Mouse (Mus musculus) urinary bladder, postnatal 10 days (tissue): Measurements from ENCODE around the gene Gpr6.

ENCODE experiments used
- DNase-seq: peaks from one replicate; pipeline ENCODE4 v3.0.0; 2022; ENCODE audit warnings: low spot score

Gene Gpr6

GRCm38 (mm10) chr10:41072116-41072515 lies at the start of gene Gpr6:
TSS of gene Gpr6 (minus strand) at chr10:41072285.
- DNase-seq, result no peak

- DNase-seq, result no peak
Measured at GRCm38 (mm10) chr10:41100060-41100459, 28.0 kb upstream of the Gpr6 start.

GRCm38 (mm10) chr10:41098137-41098536 lies 26.1 kb upstream of the Gpr6 start:
- DNase-seq, result no peak

- DNase-seq, result no peak
Measured at GRCm38 (mm10) chr10:41088852-41089251, 16.8 kb upstream of the Gpr6 start.

DNA sequence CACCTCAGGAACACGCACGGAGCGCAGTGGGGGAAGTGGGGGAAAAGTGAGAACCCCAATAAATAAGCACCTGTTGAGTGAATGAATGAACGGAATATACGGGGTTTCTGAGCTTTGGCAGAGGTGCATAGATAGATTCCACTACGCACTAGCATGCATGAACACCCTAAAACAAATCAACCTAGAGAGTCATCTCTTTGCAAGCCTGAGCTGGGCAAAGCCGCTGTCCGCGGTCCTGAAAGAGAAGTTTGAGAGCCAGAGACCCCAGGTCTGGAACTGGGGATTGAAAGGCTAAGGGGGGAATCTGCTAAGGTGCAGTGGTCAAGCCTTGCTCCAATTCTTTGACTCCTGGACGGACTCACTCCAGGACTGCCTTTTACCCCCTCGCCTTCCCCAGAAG lies 389 bp downstream of the Gpr6 start:
- DNase-seq, result no peak

- DNase-seq, result no peak
Measured at GRCm38 (mm10) chr10:41070693-41071651, 1.1 kb downstream of the Gpr6 start.

DNA sequence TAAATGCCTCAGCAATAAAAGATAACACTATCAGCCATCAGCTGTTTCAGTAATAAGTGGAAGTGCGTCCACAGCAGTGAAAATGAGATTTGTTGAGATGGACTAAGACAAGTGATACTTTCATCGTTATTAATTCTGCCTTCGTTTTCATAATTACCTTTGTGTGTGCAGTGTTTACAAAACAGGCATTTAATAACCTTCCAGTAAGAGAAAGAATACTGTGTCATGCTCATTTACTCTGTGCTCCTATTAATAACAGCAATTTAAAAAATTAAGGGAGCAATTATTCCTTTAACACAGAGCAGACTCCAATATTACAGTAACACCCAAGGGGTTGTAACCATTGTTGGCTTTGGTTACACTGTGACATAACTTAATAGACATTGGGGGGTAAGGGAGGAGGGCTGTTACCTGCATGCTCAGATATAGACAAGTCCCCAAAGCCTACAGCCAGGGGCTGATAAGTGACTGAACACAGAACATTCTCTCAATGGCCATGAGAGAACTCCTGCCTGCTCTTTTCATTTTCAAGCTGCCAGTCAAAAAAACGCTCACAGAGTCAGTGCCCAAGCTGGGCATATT lies 11.7 kb downstream of the Gpr6 start:
- no peak for DNase-seq

- no peak for DNase-seq
Measured at GRCm38 (mm10) chr10:41055581-41055980, 16.5 kb downstream of the Gpr6 start.

GRCm38 (mm10) chr10:41054005-41054404 lies 18.1 kb downstream of the Gpr6 start:
- no peak for DNase-seq

GRCm38 (mm10) chr10:41042272-41042671 lies 29.8 kb downstream of the Gpr6 start:
- no peak for DNase-seq

GRCm38 (mm10) chr10:41041478-41041877 lies 30.6 kb downstream of the Gpr6 start:
- no peak for DNase-seq

DNA sequence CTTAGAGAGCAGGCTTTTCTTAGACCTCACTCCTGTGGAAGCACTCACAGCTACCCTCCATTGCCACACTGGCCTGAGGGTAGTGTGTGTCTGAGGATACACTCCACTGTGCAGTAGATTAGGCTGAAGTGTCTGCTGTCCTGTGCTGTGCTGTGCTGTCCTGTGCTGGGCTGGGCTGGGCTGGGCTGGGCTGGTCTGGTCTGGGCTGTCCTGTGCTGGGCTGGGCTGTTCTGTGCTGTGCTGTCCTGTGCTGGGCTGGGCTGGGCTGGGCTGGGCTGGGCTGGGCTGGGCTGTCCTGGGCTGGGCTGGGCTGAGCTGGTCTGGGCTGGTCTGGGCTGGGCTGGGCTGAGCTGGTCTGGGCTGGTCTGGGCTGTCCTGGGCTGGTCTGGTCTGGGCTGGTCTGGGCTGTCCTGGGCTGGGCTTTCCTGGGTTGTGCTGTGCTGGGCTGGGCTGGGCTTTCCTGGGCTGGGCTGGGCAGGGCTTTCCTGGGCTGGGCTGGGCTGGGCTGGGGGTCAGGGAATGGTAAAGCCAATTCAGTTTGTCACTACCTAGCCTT lies 31.5 kb downstream of the Gpr6 start:
- no peak for DNase-seq

DNA sequence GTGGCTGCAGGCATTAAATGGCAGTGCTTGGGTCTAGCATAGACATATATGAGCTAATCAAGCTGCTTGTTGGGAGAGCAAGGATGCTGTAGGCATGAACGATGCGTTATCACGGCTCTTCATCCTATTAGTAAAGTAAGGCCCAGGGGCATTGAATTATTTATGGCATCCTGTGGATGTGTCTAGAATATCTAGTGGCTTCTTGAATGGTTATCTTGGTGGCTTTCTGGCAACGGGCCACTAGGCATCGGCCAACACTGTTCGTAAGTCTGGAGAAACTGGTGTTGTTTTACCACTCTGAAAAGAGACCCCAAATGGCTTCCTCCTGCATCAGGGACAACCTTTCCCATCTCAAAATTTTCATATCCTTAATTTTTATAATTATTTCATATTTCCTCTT lies 33.6 kb downstream of the Gpr6 start:
- no peak for DNase-seq

GRCm38 (mm10) chr10:41037722-41038121 lies 34.4 kb downstream of the Gpr6 start:
- no peak for DNase-seq

GRCm38 (mm10) chr10:41032811-41033210 lies 39.3 kb downstream of the Gpr6 start:
- DNase-seq, result no peak

- no peak for DNase-seq
Measured at GRCm38 (mm10) chr10:41024860-41025259, 47.2 kb downstream of the Gpr6 start.

- DNase-seq, result no peak
Measured at GRCm38 (mm10) chr10:41024406-41024805, 47.7 kb downstream of the Gpr6 start.

DNA sequence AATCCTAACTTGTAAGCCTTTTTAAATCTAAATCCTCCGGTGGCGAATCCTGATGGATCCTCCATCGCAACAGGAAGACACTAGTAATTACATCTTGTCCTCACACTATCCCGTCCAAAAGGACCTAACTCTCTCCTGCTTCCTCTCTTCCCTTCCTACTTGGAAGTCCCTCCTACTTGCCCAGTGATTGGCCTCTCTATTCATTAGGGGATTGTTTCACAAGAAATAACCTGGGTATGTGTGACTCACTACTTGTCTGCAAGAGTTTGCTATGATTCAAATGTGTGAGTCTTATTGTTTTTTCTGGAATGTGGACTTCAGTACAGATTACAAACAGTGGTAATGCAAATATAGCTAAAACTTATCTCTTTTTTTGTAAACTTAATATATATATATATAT lies 49.9 kb downstream of the Gpr6 start:
- DNase-seq, result no peak
